Mouse (Mus musculus) splenic B cell, adult 2 months (primary cell): ENCODE data around the gene Fam71e1.

ENCODE experiments used
- DNase-seq: peaks from one replicate; pipeline ENCODE4 v3.0.0-alpha.2; 2011; ENCODE audit warnings: low read depth, low spot score
- H3K27me3 ChIP-seq: 2 replicates; pipeline ENCODE4 v1.6.1; 2012; ENCODE audit warnings: mild to moderate bottlenecking, low read length, moderate library complexity, mixed read lengths; ENCODE audit not compliant: control insufficient read depth, poor library complexity, insufficient read depth, severe bottlenecking
- H3K36me3 ChIP-seq: 2 replicates; pipeline ENCODE4 v1.6.1; 2012; ENCODE audit warnings: mild to moderate bottlenecking, low read length, moderate library complexity, mixed read lengths; ENCODE audit not compliant: control insufficient read depth, poor library complexity, insufficient read depth, severe bottlenecking

Fam71e1 gene

DNA sequence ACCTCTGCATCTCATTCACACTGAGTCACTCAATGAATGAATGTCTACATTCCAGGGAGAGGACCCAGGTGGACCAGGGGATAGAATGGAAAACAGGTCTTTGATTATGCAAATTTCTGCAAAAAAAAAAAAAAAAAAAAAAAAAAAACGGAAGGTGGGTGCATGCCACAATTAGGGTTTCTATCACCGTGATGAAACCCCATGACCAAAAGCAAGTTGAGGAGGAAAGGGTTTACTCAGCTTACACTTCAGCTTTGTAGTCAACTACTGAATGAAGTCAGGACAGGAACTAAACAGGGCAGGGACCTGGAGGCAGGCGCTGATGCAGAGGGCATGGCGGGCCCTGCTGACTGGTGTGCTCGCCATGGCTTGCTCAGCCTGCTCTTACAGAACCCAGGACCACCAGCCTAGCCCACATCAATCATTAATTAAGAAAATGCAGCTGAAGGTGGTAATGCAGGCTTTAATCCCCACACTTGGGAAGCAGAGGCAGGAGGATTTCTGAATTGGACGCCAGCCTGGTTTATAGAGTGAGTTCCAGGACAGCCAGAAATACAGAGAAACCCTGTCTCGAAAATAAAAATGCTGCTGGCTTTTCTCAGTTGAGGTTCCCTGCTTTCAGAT, 10.7 kb upstream of the Fam71e1 start:
- H3K36me3 ChIP-seq, result peaks cover 2% of the 10 kb centered on the region; the same call in 1 of the 2 replicates
- H3K27me3 ChIP-seq, result no peaks in the 10 kb centered on the region; the same call in none of the 2 replicates
- DNase-seq, result no peak

DNA sequence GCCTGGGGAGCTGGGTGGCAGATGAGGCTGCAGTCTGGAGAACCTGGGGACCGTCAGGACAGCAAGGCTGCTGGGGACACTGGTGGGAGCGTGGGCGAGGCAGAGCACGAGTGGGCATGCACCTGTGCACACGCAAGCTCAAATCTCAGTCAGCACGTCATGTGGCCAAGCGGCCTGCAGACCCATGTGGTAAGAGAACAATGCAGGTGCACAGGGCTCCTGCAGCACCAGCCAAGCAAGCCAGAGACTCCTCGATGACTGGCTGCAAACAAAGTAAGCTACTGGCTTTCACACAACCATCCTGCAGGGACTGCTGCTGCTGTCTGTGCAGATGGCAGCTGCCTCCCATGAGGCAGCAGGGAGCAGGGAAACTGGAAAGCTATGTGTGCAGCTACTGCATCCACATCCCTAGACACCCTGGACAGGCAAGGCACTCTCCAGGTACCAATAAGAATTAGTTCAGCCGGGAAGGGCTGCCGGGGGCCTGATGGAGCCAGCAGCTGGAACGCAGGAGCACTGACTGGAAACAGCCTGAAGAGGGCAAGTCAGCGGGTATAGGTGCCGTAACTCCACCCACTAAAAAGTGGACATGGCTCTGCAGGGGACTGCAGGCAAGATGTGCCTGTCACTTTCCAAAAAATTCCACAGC, 9.3 kb upstream of the Fam71e1 start:
- Histone ChIP-seq H3K27me3 (no peaks in the 10 kb centered on the region; the same call in 1 of the 2 replicates), H3K36me3 (peaks cover 10% of the 10 kb centered on the region)
- DNase-seq, result no peak

- DNase-seq, result no peak
- Histone ChIP-seq H3K36me3 (peaks cover 10% of the 10 kb centered on the region), H3K27me3 (no peaks in the 10 kb centered on the region; the same call in 1 of the 2 replicates)
These were observed 8.4 kb upstream of the Fam71e1 start for GRCm38 (mm10) chr7:44487936-44488335.

DNA sequence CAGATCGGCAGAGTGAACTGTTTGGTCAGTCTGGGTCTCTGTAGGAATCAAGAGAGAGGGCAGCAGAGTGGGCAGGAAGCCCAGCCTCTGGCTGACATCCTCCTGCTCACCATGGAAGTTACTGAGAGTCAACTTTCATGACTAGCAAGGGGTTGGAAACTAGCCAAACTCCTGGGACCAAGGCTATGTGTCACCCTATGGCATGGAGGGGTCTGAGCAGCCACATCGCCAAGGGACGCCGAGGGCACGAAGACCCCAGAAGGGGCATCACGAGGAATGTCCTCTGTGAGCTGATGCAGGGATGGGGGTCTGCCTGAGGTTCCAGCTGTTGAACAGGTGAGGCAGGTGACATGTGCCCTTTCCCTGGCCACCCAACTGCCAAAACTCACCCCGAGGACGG, 7.8 kb upstream of the Fam71e1 start:
- Histone ChIP-seq H3K36me3 (peaks cover 10% of the 10 kb centered on the region), H3K27me3 (no peaks in the 10 kb centered on the region; the same call in 1 of the 2 replicates)
- no peak for DNase-seq

- peaks cover 10% of the 10 kb centered on the region for H3K36me3 ChIP-seq
- no peaks in the 10 kb centered on the region; the same call in 1 of the 2 replicates for H3K27me3 ChIP-seq
- no peak for DNase-seq
These were observed 6.1 kb upstream of the Fam71e1 start for GRCm38 (mm10) chr7:44490281-44490680.

DNA sequence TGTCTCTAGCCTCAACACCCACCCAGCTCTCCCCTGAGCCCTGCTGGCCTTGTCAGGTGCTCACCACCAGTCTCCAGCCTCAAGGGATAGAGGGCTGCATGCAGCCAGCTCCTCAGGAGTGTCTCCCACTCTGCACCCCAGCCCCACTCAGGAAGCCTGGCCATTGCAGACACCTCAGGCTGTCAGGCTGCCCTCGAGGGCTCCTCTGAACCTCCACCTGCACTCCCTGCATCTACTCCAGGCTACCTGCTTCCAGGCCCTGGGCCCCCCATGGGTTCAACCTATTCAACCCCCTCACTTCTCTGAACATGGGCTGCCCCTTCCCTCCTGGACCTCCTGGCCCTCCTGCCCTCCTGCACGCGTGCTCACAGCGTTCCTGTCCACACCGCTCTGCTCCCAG, 5.0 kb upstream of the Fam71e1 start:
- H3K27me3 ChIP-seq, result no peaks in the 10 kb centered on the region
- H3K36me3 ChIP-seq, result peaks cover 10% of the 10 kb centered on the region
- DNase-seq, result no peak

- H3K36me3 ChIP-seq, result peaks cover 10% of the 10 kb centered on the region
- H3K27me3 ChIP-seq, result no peaks in the 10 kb centered on the region
- DNase-seq, result no peak
These were observed 4.1 kb upstream of the Fam71e1 start for GRCm38 (mm10) chr7:44492166-44492826.

GRCm38 (mm10) chr7:44494681-44495080, 1.7 kb upstream of the Fam71e1 start:
- peaks cover 10% of the 10 kb centered on the region for H3K36me3 ChIP-seq
- no peaks in the 10 kb centered on the region for H3K27me3 ChIP-seq
- DNase-seq, result no peak

DNA sequence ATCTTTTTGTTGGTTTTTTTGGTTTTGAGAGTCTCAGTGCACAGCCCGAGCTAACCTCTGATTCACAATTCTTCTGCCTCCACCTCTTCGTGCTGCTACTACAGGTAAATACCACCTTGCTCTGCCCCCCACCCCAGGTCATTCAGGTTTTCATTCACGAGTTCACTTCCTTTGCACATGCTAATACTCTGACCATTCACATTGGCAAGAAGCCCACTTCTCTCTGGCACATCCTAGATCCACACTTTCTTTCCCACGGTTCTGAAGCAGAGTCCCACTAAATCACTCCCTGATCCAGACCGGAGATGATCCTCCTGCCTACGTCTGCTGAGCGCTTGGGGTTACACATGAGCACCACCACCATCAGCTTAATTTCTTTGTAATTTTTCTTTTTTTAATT, 1.3 kb upstream of the Fam71e1 start:
- DNase-seq, result no peak
- Histone ChIP-seq H3K36me3 (peaks cover 10% of the 10 kb centered on the region), H3K27me3 (no peaks in the 10 kb centered on the region)

DNA sequence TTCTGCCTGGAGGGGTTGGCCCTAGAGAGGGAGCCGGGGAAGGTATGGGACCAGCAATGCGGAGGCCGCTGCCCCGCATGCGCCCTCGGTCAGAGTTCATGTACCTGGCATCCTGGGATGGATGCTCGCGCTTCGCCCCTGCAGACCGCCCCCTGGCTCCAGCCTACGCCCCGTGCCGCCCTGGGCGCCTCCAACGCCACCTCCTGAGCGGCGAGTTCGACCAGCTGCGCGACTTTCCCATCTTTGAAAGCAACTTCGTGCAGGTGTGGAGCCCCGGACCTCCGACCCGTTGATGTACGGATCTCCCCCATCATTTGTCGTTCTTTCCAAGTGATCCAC, 359 bp downstream of the Fam71e1 start:
- no peak for DNase-seq
- H3K36me3 ChIP-seq, result peaks cover 3% of the 10 kb centered on the region
- H3K27me3 ChIP-seq, result no peaks in the 10 kb centered on the region

DNA sequence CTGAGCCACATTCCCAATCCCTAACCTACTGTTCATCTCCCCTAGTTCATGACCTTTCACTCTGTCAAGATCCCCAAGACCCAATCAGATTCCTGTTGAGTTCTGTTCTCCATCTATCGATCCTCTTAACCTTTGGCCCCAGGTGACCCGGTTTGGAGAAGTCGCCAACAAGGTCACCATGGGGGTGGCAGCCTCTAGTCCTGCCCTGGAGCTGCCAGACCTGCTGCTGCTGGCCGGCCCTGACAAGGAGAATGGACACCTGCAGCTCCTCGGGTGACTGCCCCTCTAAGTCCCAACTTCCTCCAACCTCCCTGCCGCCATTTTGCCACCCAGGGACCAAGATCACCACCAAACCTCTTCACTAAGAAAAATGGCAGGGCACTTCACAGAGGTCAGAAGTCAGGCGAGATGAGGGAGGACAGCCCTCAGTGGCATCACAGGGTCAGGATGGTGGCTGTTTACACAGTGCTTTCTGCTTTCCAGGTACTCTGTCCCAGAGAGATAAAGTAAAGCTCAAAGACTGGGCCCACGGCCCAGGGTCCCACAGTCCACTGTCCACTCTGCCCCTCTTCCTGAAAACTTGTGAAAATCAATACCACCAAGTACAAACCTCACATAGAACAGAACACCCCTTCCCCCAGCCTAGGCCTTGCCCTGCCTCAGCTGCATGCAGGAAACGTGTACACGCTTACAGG, 1.1 kb downstream of the Fam71e1 start:
- no peaks in the 10 kb centered on the region; the same call in 1 of the 2 replicates for H3K36me3 ChIP-seq
- H3K27me3 ChIP-seq, result no peaks in the 10 kb centered on the region
- DNase-seq, result no peak

DNA sequence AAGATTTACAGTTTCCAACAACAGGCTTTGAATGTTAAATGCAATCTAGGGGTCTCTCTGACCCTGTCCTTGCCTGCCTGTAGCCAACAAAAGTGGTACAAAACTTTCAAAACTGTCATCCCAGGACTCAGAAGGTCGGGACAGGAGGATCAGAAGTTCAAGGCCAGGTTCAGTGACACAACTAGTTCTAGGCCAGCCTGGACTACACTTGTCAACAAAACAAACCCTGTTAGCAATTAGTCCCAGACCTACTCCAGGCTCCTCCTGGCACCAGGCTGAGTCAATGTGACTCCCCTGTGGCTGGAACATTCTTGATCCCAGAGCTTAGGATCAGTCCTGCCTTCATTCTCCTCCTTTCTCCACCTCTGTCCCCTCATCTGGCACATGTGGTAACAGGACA, 2.5 kb downstream of the Fam71e1 start:
- Histone ChIP-seq H3K27me3 (no peaks in the 10 kb centered on the region), H3K36me3 (no peaks in the 10 kb centered on the region; the same call in 1 of the 2 replicates)
- no peak for DNase-seq

DNA sequence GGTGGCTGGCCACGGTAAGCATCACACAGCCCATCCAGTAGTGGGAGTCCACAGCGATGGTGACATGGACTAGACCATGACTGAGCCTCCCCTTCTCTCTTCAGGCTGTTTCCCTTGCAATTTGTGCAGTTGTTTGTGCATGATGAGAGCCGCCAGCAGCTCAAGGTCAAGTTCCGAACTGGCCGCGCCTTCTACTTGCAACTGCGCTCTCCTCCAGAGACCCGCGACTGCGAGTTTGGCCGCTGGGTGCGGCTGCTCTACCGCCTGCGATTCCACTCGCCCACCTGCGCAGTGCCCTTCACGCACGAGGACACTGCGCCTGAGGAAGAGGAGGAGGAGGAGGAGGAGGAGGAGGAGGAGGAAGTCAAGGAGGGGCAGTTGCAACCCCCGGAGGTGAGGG, 3.7 kb downstream of the Fam71e1 start:
- Histone ChIP-seq H3K27me3 (no peaks in the 10 kb centered on the region), H3K36me3 (no peaks in the 10 kb centered on the region)
- no peak for DNase-seq

DNA sequence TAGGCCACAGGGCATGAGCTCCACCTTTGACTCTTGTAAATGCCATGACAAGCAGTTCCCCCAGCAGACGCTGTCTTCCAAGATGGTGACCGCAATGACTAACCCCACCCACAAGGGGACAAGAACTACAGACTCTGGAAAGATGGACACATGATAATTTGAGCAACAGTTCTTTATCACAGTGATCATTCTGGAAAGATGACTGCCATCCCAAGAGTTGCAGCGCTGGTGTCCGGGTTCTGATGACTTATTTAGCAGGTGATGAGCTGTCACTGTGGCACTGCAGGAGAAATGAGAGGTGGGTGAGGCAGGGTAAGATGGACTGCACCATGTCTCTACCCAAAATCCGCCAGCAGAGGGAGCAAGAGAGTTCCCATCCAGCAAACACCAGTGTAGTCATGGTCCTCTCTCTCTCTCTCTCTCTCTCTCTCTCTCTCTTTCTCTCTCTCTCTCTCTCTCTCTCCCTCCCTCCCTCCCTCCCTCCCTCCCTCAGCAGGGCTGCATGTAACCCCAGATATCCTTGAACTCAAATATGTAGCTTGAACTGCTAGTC, 5.3 kb downstream of the Fam71e1 start:
- H3K36me3 ChIP-seq, result no peaks in the 10 kb centered on the region
- DNase-seq, result peak; percentile 91

DNA sequence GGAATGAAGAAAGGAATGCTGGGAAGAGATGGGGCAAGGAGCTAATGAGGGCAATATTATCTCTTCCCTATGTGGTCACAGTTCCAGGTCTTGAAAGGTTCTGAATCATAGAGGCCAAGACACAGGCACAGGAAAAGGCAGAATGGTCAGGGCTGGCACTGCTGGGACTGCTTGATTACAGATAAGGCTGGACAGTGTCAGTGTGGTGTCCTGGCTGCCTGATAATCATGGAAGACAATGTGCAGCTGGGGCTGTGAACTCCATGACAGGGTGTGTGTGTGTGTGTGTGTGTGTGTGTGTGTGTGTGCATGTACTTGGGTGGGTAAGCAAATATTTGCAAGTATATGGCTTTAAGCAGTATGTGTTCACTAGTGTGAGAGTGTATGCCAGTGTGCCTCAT, 11.1 kb downstream of the Fam71e1 start:
- DNase-seq, result no peak
- Histone ChIP-seq H3K27me3 (no peaks in the 10 kb centered on the region), H3K36me3 (no peaks in the 10 kb centered on the region)

More for the DNA sequence above, 5.3 kb downstream of the Fam71e1 start:
- H3K27me3 ChIP-seq, result no peaks in the 10 kb centered on the region
